ENCODE assay signal across 8 mouse cellular contexts in the genomic region with DNA sequence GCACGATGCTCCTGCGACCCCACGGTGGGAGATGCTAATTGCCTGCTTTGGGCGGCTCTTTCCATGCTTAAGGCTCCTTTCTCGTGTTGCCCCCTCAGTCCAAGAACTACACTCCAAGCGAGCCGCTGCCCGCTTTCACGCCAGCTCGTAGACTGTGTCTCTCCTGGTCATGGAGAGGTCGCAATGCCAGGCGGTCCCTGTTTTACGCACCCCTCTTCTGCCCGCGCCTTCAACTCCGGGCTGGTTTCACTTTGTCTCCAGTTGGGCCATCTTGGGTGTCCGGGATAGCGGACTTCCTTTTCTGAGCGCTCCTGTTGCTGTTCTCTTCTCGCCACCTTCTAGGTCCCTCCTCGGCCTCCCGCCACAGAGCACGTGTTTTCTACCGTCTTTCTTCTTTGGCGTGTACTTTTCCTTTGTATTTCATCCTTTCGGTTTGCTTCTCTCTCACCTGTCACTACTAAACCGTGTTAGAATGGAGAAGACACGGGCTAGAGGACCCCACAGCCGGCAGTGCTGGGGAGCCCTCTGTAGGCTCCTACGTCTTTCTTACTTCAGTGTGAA. TPM values are rescaled to one million over a fixed set of nuclear protein-coding genes. Genes with fewer than 3 reads are reported as not detected.
DNase-seq lines count a peak whose midpoint lies in the region; ATAC-seq and TF ChIP-seq lines count a peak whose summit lies in the region.

No protein-coding gene starts in this region.

- 2% methylated on average over 30 of the region's 30 CpGs for WGBS in bone marrow, adult 2 months
- WGBS in heart, embryonic 14.5 days, result 3% methylated on average over 30 of the region's 30 CpGs
- 3% methylated on average over 30 of the region's 30 CpGs for WGBS in limb, embryonic 13.5 days
- WGBS in midbrain, embryonic 11.5 days, result 4% methylated on average over 30 of the region's 30 CpGs

- H3K9me3 ChIP-seq in heart, embryonic 14.5 days (ENCODE audit: control insufficient read depth, low read length), result no peaks in the 10 kb centered on the region
- no peaks in the 10 kb centered on the region for H3K9me3 ChIP-seq in limb, embryonic 13.5 days
- no peaks in the 10 kb centered on the region for H3K9me3 ChIP-seq in midbrain, embryonic 11.5 days (ENCODE audit: control insufficient read depth, low read length)

- 0 out of 2 replicates have a peak, but pooled peaks have one; percentile 9 for TF ChIP-seq POLR2A in bone marrow, adult 2 months (IDR thresholded peaks at IDR 0.05; ENCODE audit: borderline replicate concordance, control insufficient read depth, low read depth, low read length)

- H3K27me3 ChIP-seq in heart, embryonic 14.5 days (ENCODE audit: control insufficient read depth, insufficient read depth, low read length), result peaks cover 7% of the 10 kb centered on the region
- H3K27me3 ChIP-seq in limb, embryonic 13.5 days, result peaks cover 66% of the 10 kb centered on the region
- H3K27me3 ChIP-seq in midbrain, embryonic 11.5 days (ENCODE audit: control insufficient read depth, insufficient read depth, low read length), result peaks cover 9% of the 10 kb centered on the region

- H3K27ac ChIP-seq in bone marrow, adult 2 months (ENCODE audit: control insufficient read depth, insufficient read depth, low read depth, low read length, poor library complexity), result peak overlapping the region; percentile 20; the same call in 1 of the 2 replicates
- H3K27ac ChIP-seq in heart, embryonic 14.5 days (replicated peaks in 1 of 2; ENCODE audit: control insufficient read depth in 1 of 2, insufficient read depth in 1 of 2, low read depth in 2 of 2, low read length in 2 of 2), result no peak overlapping the region
- H3K27ac ChIP-seq in limb, embryonic 13.5 days, result no peak overlapping the region
- no peak overlapping the region for H3K27ac ChIP-seq in midbrain, embryonic 11.5 days (ENCODE audit: low read depth, low read length)

- TF ChIP-seq CTCF in bone marrow, adult 2 months (IDR thresholded peaks at IDR 0.05; ENCODE audit: control insufficient read depth, insufficient read depth, low read length), result no peak

- peak; percentile 6 for DNase-seq in ovary, postnatal 10 days (ENCODE audit: low spot score)
- no peak for DNase-seq in ovary, postnatal 36 days (ENCODE audit: low spot score)
- no peak for DNase-seq in midbrain, embryonic 11.5 days (ENCODE audit: low spot score, missing footprints)
- no peak for DNase-seq in embryo, embryonic 10.5 days (ENCODE audit: low spot score)
- DNase-seq in left cerebral cortex, postnatal 25 days (ENCODE audit: low spot score in 2 of 2), result no peak

- peak overlapping the region; percentile 99 for H3K4me2 ChIP-seq in heart, embryonic 14.5 days (ENCODE audit: low read length)
- H3K4me2 ChIP-seq in limb, embryonic 13.5 days (replicated peaks), result peak overlapping the region; percentile 91
- peak overlapping the region; percentile 76 for H3K4me2 ChIP-seq in midbrain, embryonic 11.5 days

- ATAC-seq in heart, embryonic 14.5 days (ENCODE audit: insufficient number of reproducible peaks, insufficient read depth, low FRiP score, low read depth), result 0 out of 2 replicates have a peak, but pooled peaks have one; percentile 36
- ATAC-seq in limb, embryonic 13.5 days (ENCODE audit: low FRiP score, low read depth), result no peak; the same call in 1 of the 2 replicates
- peak; percentile 67 for ATAC-seq in midbrain, embryonic 11.5 days (ENCODE audit: low FRiP score)

- intact Hi-C loops in left cerebral cortex, postnatal 25 days (cut with DNase I), result loop anchor here (2.0 to 5.0 kb wide), 2 partner anchors 94 to 124 kb away; no protein-coding TSS in a partner anchor

- peak overlapping the region; percentile 72 for H3K9ac ChIP-seq in heart, embryonic 14.5 days (ENCODE audit: low read length)
- peak overlapping the region; percentile 62 for H3K9ac ChIP-seq in limb, embryonic 13.5 days
- H3K9ac ChIP-seq in midbrain, embryonic 11.5 days (ENCODE audit: low read length), result peak overlapping the region; percentile 53

- H3K4me3 ChIP-seq in bone marrow, adult 2 months (replicated peaks; ENCODE audit: control insufficient read depth, low read depth, low read length), result peak overlapping the region; percentile 97
- H3K4me3 ChIP-seq in heart, embryonic 14.5 days (ENCODE audit: control insufficient read depth in 1 of 2, insufficient read depth in 1 of 2, low read depth in 1 of 2, low read length in 2 of 2), result peak overlapping the region; percentile 58 to 67
- peak overlapping the region; percentile 52 for H3K4me3 ChIP-seq in limb, embryonic 13.5 days
- H3K4me3 ChIP-seq in midbrain, embryonic 11.5 days (ENCODE audit: low read depth, low read length), result peak overlapping the region; percentile 34

- no peaks in the 10 kb centered on the region for H3K36me3 ChIP-seq in heart, embryonic 14.5 days (ENCODE audit: control insufficient read depth, insufficient read depth, low read length)
- no peaks in the 10 kb centered on the region for H3K36me3 ChIP-seq in limb, embryonic 13.5 days
- H3K36me3 ChIP-seq in midbrain, embryonic 11.5 days (ENCODE audit: control insufficient read depth, insufficient read depth, low read length), result no peaks in the 10 kb centered on the region

- H3K4me1 ChIP-seq in bone marrow, adult 2 months (ENCODE audit: control insufficient read depth, insufficient read depth, low read length), result no peaks in the 10 kb centered on the region; the same call in 1 of the 2 replicates
- peaks cover 6% of the 10 kb centered on the region in 2 experiments; a peak in 3 of 4 replicates for H3K4me1 ChIP-seq in heart, embryonic 14.5 days (ENCODE audit: control insufficient read depth in 2 of 2, insufficient read depth in 2 of 2, low read length in 2 of 2)
- peaks cover 16% of the 10 kb centered on the region; the same call in 1 of the 2 replicates for H3K4me1 ChIP-seq in limb, embryonic 13.5 days
- peaks cover 13% of the 10 kb centered on the region for H3K4me1 ChIP-seq in midbrain, embryonic 11.5 days (ENCODE audit: control insufficient read depth, insufficient read depth, low read length)

RNA-seq across cellular contexts. Expression of gene Vrk1, which starts 46.9 kb away (rescaled TPM):
- polyA plus RNA-seq in bone marrow, adult 2 months (2011; ENCODE audit: insufficient read depth, insufficient read length, low replicate concordance, missing spikeins), result 57.4 and 65.8 TPM in 2 replicates
- 37.1 and 39.8 TPM in 2 replicates for polyA plus RNA-seq in heart, embryonic 14.5 days (2014; fragmentation: Nextera tagmentation; extraction: Ambion mirVana)
- 65.1 and 67.6 TPM in 2 replicates for polyA plus RNA-seq in limb, embryonic 13.5 days (2015; fragmentation: Nextera tagmentation; extraction: Ambion mirVana)
- polyA plus RNA-seq in midbrain, embryonic 11.5 days (2014; fragmentation: Nextera tagmentation; extraction: Ambion mirVana), result 98.0 and 106 TPM in 2 replicates
- total RNA-seq in left cerebral cortex, postnatal 25 days (2021), result 10 to 100 TPM; 12.6 to 17.7 TPM

Comparison
In these comparisons a context has a peak if more than half of its experiments do, and no peak if none do; other contexts are left out.
1. H3K4me3 ChIP-seq: peak in every context shown above with its lines; median percentile 97 in bone marrow, adult 2 months; 62 in heart, embryonic 14.5 days; 52 in limb, embryonic 13.5 days; 34 in midbrain, embryonic 11.5 days.